Mouse (Mus musculus) lung, embryonic 16.5 days (tissue): ENCODE measurements around the gene Epha8. TPM values are rescaled to one million over a fixed set of nuclear protein-coding genes. Genes with fewer than 3 reads are reported as not detected.
A peak's percentile ranks its signal among the peaks of the same experiment; 100 is the strongest.

Source experiments
- ATAC-seq: fragments of 200-750 bp; cut with Nextera tagmentation; 2 replicates; pipeline ENCODE4 v1.8.0; 2017; ENCODE audit warnings: low read depth, mild to moderate bottlenecking, moderate library complexity
- H3K27ac ChIP-seq: fragments of 300-500 bp; sonication (generic); 2 replicates; pipeline ENCODE4 v1.5.1; 2014; ENCODE audit warnings: mild to moderate bottlenecking, control low read depth, low read length
- H3K27me3 ChIP-seq: fragments of 300-500 bp; sonication (generic); 2 replicates; pipeline ENCODE4 v1.6.1; 2014; ENCODE audit warnings: low read depth, low read length, mixed read lengths; ENCODE audit not compliant: control insufficient read depth, insufficient read depth
- H3K36me3 ChIP-seq: fragments of 300-500 bp; sonication (generic); 2 replicates; pipeline ENCODE4 v1.6.1; 2014; ENCODE audit warnings: low read length; ENCODE audit not compliant: control insufficient read depth, insufficient read depth
- H3K4me1 ChIP-seq: fragments of 300-500 bp; sonication (generic); replicated peaks from 2 replicates; pipeline ENCODE4 v1.6.1; 2014; ENCODE audit warnings: low read length, mixed read lengths; ENCODE audit not compliant: control insufficient read depth, insufficient read depth
- H3K4me2 ChIP-seq: fragments of 300-500 bp; sonication (generic); 2 replicates; pipeline ENCODE4 v1.6.1; 2014; ENCODE audit warnings: low read depth, low read length, control low read depth
- H3K4me3 ChIP-seq: fragments of 300-500 bp; sonication (generic); 2 replicates; pipeline ENCODE4 v1.5.1; 2014; ENCODE audit warnings: mild to moderate bottlenecking, low read length, control low read depth
- H3K9ac ChIP-seq: fragments of 300-500 bp; sonication (generic); 2 replicates; pipeline ENCODE4 v1.6.1; 2014; ENCODE audit warnings: low read length, control low read depth
- H3K9me3 ChIP-seq: fragments of 300-500 bp; sonication (generic); 2 replicates; pipeline ENCODE4 v1.6.1; 2016; ENCODE audit warnings: low read length; ENCODE audit not compliant: control insufficient read depth
- WGBS: fragments of 180-500 bp; shearing (Covaris S2); extraction: QIAGEN DNeasy Blood & Tissue Kit; methylation state at CpG from one replicate; pipeline ENCODE4 v1.1.7; 2014; 5-methylcytosine and 5-hydroxymethylcytosine counted together
- polyA plus RNA-seq: library from polyadenylated mRNA; unstranded; fragments of >200 nt; fragmentation: Nextera tagmentation; extraction: Ambion mirVana; gene quantifications from 2 replicates; pipeline ENCODE4 v1.2.1, GENCODE M21; 2015

Gene Epha8
- polyA plus RNA-seq, 1 experiment from 2014 or later, result not detected

- H3K9ac ChIP-seq, result no peak overlapping the region
- peaks cover 56% of the 10 kb centered on the region for H3K27me3 ChIP-seq
- H3K9me3 ChIP-seq, result no peaks in the 10 kb centered on the region
- peak; percentile 65 for ATAC-seq
- no peak overlapping the region for H3K4me3 ChIP-seq
- H3K4me1 ChIP-seq, result peaks cover 42% of the 10 kb centered on the region
- no peak overlapping the region for H3K27ac ChIP-seq
- H3K36me3 ChIP-seq, result no peaks in the 10 kb centered on the region
- H3K4me2 ChIP-seq, result no peak overlapping the region
- WGBS, result 21% methylated on average over 4 of the region's 4 CpGs
These were observed 5.1 kb upstream of the Epha8 start for GRCm38 (mm10) chr4:136961642-136962285.

GRCm38 (mm10) chr4:136960581-136960980 lies 4.0 kb upstream of the Epha8 start:
- no peaks in the 10 kb centered on the region for H3K36me3 ChIP-seq
- H3K9me3 ChIP-seq, result no peaks in the 10 kb centered on the region
- H3K4me2 ChIP-seq, result no peak overlapping the region
- no peak overlapping the region for H3K27ac ChIP-seq
- peak; percentile 38 for ATAC-seq
- 33% methylated on average over 9 of the region's 9 CpGs for WGBS
- no peak overlapping the region for H3K4me3 ChIP-seq
- peaks cover 41% of the 10 kb centered on the region for H3K4me1 ChIP-seq
- no peak overlapping the region for H3K9ac ChIP-seq
- peaks cover 56% of the 10 kb centered on the region for H3K27me3 ChIP-seq

GRCm38 (mm10) chr4:136960068-136960467 lies 3.5 kb upstream of the Epha8 start:
- peaks cover 39% of the 10 kb centered on the region for H3K4me1 ChIP-seq
- H3K9ac ChIP-seq, result no peak overlapping the region
- no peak overlapping the region for H3K4me3 ChIP-seq
- H3K36me3 ChIP-seq, result no peaks in the 10 kb centered on the region
- H3K27me3 ChIP-seq, result peaks cover 56% of the 10 kb centered on the region
- ATAC-seq, result no peak
- 26% methylated on average over 3 of the region's 3 CpGs for WGBS
- H3K27ac ChIP-seq, result no peak overlapping the region
- H3K9me3 ChIP-seq, result no peaks in the 10 kb centered on the region
- H3K4me2 ChIP-seq, result no peak overlapping the region

- peaks cover 69% of the 10 kb centered on the region for H3K27me3 ChIP-seq
- no peak for ATAC-seq
These were observed 2.1 kb downstream of the Epha8 start for GRCm38 (mm10) chr4:136954562-136954961.

GRCm38 (mm10) chr4:136949266-136949989 lies 7.2 kb downstream of the Epha8 start:
- no peaks in the 10 kb centered on the region for H3K9me3 ChIP-seq
- peaks cover 46% of the 10 kb centered on the region for H3K27me3 ChIP-seq
- no peak overlapping the region for H3K4me2 ChIP-seq
- H3K27ac ChIP-seq, result no peak overlapping the region
- peak; percentile 51 for ATAC-seq
- H3K36me3 ChIP-seq, result no peaks in the 10 kb centered on the region
- H3K9ac ChIP-seq, result no peak overlapping the region
- H3K4me1 ChIP-seq, result peaks cover 4% of the 10 kb centered on the region; the same call in 1 of the 2 replicates
- H3K4me3 ChIP-seq, result no peak overlapping the region
- WGBS, result 33% methylated on average over 10 of the region's 10 CpGs

More at GRCm38 (mm10) chr4:136954562-136954961, 2.1 kb downstream of the Epha8 start:
- H3K4me1 ChIP-seq, result peaks cover 10% of the 10 kb centered on the region; the same call in 1 of the 2 replicates
- H3K4me3 ChIP-seq, result no peak overlapping the region
- H3K9ac ChIP-seq, result no peak overlapping the region
- H3K27ac ChIP-seq, result no peak overlapping the region
- no peaks in the 10 kb centered on the region for H3K9me3 ChIP-seq
- WGBS, result 54% methylated on average over 6 of the region's 6 CpGs
- no peaks in the 10 kb centered on the region for H3K36me3 ChIP-seq
- no peak overlapping the region for H3K4me2 ChIP-seq

GRCm38 (mm10) chr4:136945397-136945796 lies 11.2 kb downstream of the Epha8 start:
- no peaks in the 10 kb centered on the region for H3K9me3 ChIP-seq
- H3K27me3 ChIP-seq, result peaks cover 52% of the 10 kb centered on the region
- no peaks in the 10 kb centered on the region for H3K36me3 ChIP-seq
- 62% methylated on average over 17 of the region's 17 CpGs for WGBS
- no peak for ATAC-seq
- H3K27ac ChIP-seq, result no peak overlapping the region
- H3K4me1 ChIP-seq, result peaks cover 13% of the 10 kb centered on the region; the same call in 1 of the 2 replicates
- no peak overlapping the region for H3K9ac ChIP-seq
- H3K4me3 ChIP-seq, result no peak overlapping the region
- no peak overlapping the region for H3K4me2 ChIP-seq

GRCm38 (mm10) chr4:136944558-136945350 lies 11.9 kb downstream of the Epha8 start:
- Histone ChIP-seq H3K27me3 (peaks cover 58% of the 10 kb centered on the region), H3K4me2 (no peak overlapping the region), H3K27ac (no peak overlapping the region), H3K9me3 (no peaks in the 10 kb centered on the region), H3K9ac (no peak overlapping the region), H3K36me3 (no peaks in the 10 kb centered on the region), H3K4me3 (no peak overlapping the region), H3K4me1 (peaks cover 13% of the 10 kb centered on the region; the same call in 1 of the 2 replicates)
- no peak for ATAC-seq
- WGBS, result 75% methylated on average over 11 of the region's 11 CpGs

GRCm38 (mm10) chr4:136943175-136943574 lies 13.4 kb downstream of the Epha8 start:
- Histone ChIP-seq H3K4me2 (no peak overlapping the region), H3K9ac (no peak overlapping the region)

GRCm38 (mm10) chr4:136942761-136943160 lies 13.9 kb downstream of the Epha8 start:
- WGBS, result 15% methylated on average over 18 of the region's 18 CpGs
- H3K4me3 ChIP-seq, result no peak overlapping the region
- no peaks in the 10 kb centered on the region for H3K36me3 ChIP-seq
- no peaks in the 10 kb centered on the region for H3K9me3 ChIP-seq
- peak; percentile 72 for ATAC-seq
- H3K27me3 ChIP-seq, result peaks cover 66% of the 10 kb centered on the region
- no peak overlapping the region for H3K27ac ChIP-seq
- peaks cover 9% of the 10 kb centered on the region; the same call in 1 of the 2 replicates for H3K4me1 ChIP-seq
- no peak overlapping the region for H3K4me2 ChIP-seq
- H3K9ac ChIP-seq, result no peak overlapping the region

More at GRCm38 (mm10) chr4:136943175-136943574, 13.4 kb downstream of the Epha8 start:
- no peak for ATAC-seq
- H3K27ac ChIP-seq, result no peak overlapping the region
- no peaks in the 10 kb centered on the region for H3K36me3 ChIP-seq
- peaks cover 9% of the 10 kb centered on the region; the same call in 1 of the 2 replicates for H3K4me1 ChIP-seq
- peaks cover 67% of the 10 kb centered on the region for H3K27me3 ChIP-seq
- H3K4me3 ChIP-seq, result no peak overlapping the region
- no peaks in the 10 kb centered on the region for H3K9me3 ChIP-seq
- WGBS, result 10% methylated on average over 13 of the region's 13 CpGs
